Mouse (Mus musculus) liver, embryonic 14.5 days (tissue): Measurements from ENCODE around the gene Arhgef17.

ENCODE experiments used
- CTCF ChIP-seq: IDR thresholded peaks from 2 replicates; pipeline ENCODE4 v1.5.1; 2016; ENCODE audit warnings: antibody characterized with exemption, low read depth, control low read depth
- EP300 ChIP-seq: IDR thresholded peaks from 2 replicates; pipeline ENCODE4 v1.6.1; 2016; ENCODE audit warnings: antibody characterized with exemption, low read depth

- no peak for TF ChIP-seq CTCF
- no peak for TF ChIP-seq EP300
Measured at GRCm38 (mm10) chr7:100950481-100951010, 18.6 kb upstream of the Arhgef17 start.
